Mouse (Mus musculus) colon, adult 2 months (tissue): ENCODE data around the gene Gm4836. TPM values are rescaled to one million over a fixed set of nuclear protein-coding genes. Genes with fewer than 3 reads are reported as not detected.

ENCODE experiments used
- polyA plus RNA-seq: library from polyadenylated mRNA; depleted of rRNA; stranded (reverse); fragments of >200 nt; gene quantifications from 2 replicates; pipeline ENCODE4 v1.2.3, GENCODE M21; 2012; rRNA removed

Gene Gm4836
- not detected in 2 replicates for polyA plus RNA-seq

DNA sequence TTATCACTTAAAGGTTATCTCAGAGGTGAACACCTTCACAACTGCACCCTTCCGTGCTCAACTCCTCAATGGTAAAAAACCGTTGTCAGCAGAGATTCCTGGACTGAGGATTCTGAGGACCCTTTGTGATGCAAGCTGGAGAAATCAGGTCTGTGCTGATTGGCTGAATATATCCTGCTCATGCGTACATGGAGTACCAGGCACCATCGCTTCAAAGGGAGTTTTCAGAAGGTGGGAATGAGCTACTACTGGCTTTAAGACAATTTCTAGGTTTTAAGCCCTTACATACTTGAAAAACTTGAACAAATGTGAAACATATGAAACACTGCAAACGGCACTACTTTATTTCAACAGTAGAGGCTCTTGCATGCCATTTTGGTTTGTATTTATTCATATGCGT lies at the start of gene Gm4836:
TSS of gene Gm4836 (minus strand) at position 101 of the 400 bp plus-strand sequence.

